Mouse (Mus musculus): ENCODE results near the gene Anks1. TPM values are rescaled to one million over a fixed set of nuclear protein-coding genes. Genes with fewer than 3 reads are reported as not detected.

Anks1 gene
- total RNA-seq, 1 experiment, result 20.9 TPM

- Histone ChIP-seq H3K4me3 (ENCODE audit: insufficient read depth in 1 of 2, low read depth in 1 of 2, low read length in 2 of 2, poor library complexity in 1 of 2, severe bottlenecking in 1 of 2) (peak overlapping the region; percentile 10 to 17; a peak in 1 of 4 replicates), H3K4me1 (ENCODE audit: control insufficient read depth in 2 of 2, insufficient read depth in 2 of 2, low read length in 2 of 2, poor library complexity in 1 of 2) (peaks cover 0 to 2% of the 10 kb centered on the region in 2 experiments; a peak in 1 of 4 replicates), H3K27ac (ENCODE audit: insufficient read depth, low read depth, low read length, poor library complexity, severe bottlenecking) (no peak overlapping the region), H3K9me3 (ENCODE audit: control insufficient read depth, insufficient read depth, low read depth, low read length) (no peaks in the 10 kb centered on the region), H3K36me3 (ENCODE audit: control insufficient read depth, insufficient read depth, low read length, poor library complexity, severe bottlenecking) (peaks cover 51% of the 10 kb centered on the region), H3K9ac (ENCODE audit: insufficient read depth, low read depth, low read length, poor library complexity, severe bottlenecking) (no peak overlapping the region)
- no peak for DNase-seq (ENCODE audit: low read depth, low spot score)
- no peak for TF ChIP-seq ZNF384 (IDR thresholded peaks at IDR 0.05; ENCODE audit: low read depth, low read length)
- TF ChIP-seq CHD2 (IDR thresholded peaks at IDR 0.05; ENCODE audit: low read depth, low read length), result no peak
- TF ChIP-seq MAFK (IDR thresholded peaks at IDR 0.05; ENCODE audit: insufficient read depth, low read depth, low read length), result no peak
- TF ChIP-seq HCFC1 (IDR thresholded peaks at IDR 0.05; ENCODE audit: borderline replicate concordance, insufficient read depth, low read length), result no peak
- TF ChIP-seq ZC3H11A (IDR thresholded peaks at IDR 0.05; ENCODE audit: borderline replicate concordance, low read depth, low read length), result no peak
- in situ Hi-C loops (cut with MboI; ENCODE audit: low sequenced_read_pairs in 2 of 2, unreplicated experiment in 2 of 2), result no loop called here
Observed at GRCm38 (mm10) chr17:27886499-27887210, 22.5 kb upstream of the Anks1 start.

GRCm38 (mm10) chr17:27907512-27908205, 1.4 kb upstream of the Anks1 start:
- Histone ChIP-seq H3K36me3 (ENCODE audit: control insufficient read depth, insufficient read depth, low read length, poor library complexity, severe bottlenecking) (peaks cover 7% of the 10 kb centered on the region; the same call in 1 of the 2 replicates), H3K4me3 (ENCODE audit: insufficient read depth in 1 of 2, low read depth in 1 of 2, low read length in 2 of 2, poor library complexity in 1 of 2, severe bottlenecking in 1 of 2) (peak overlapping the region; percentile 84 to 88), H3K4me1 (ENCODE audit: control insufficient read depth in 2 of 2, insufficient read depth in 2 of 2, low read length in 2 of 2, poor library complexity in 1 of 2) (no peaks in the 10 kb centered on the region; a peak in 1 of 4 replicates), H3K27ac (ENCODE audit: insufficient read depth, low read depth, low read length, poor library complexity, severe bottlenecking) (peak overlapping the region; percentile 1; the same call in 1 of the 2 replicates), H3K9ac (ENCODE audit: insufficient read depth, low read depth, low read length, poor library complexity, severe bottlenecking) (peak overlapping the region; percentile 91), H3K9me3 (ENCODE audit: control insufficient read depth, insufficient read depth, low read depth, low read length) (no peaks in the 10 kb centered on the region)
- TF ChIP-seq CHD2 (IDR thresholded peaks at IDR 0.05; ENCODE audit: low read depth, low read length) (peak; percentile 93), ZNF384 (IDR thresholded peaks at IDR 0.05; ENCODE audit: low read depth, low read length) (no peak), HCFC1 (IDR thresholded peaks at IDR 0.05; ENCODE audit: borderline replicate concordance, insufficient read depth, low read length) (peak; percentile 87), MAFK (IDR thresholded peaks at IDR 0.05; ENCODE audit: insufficient read depth, low read depth, low read length) (no peak)
- in situ Hi-C loops (cut with MboI; ENCODE audit: low sequenced_read_pairs in 2 of 2, unreplicated experiment in 2 of 2), result no loop called here
- peak; percentile 86 for DNase-seq (ENCODE audit: low read depth, low spot score)

- H3K9me3 ChIP-seq (ENCODE audit: control insufficient read depth, insufficient read depth, low read depth, low read length), result no peaks in the 10 kb centered on the region
- peak overlapping the region; percentile 76 to 89 for H3K4me3 ChIP-seq (ENCODE audit: insufficient read depth in 1 of 2, low read depth in 1 of 2, low read length in 2 of 2, poor library complexity in 1 of 2, severe bottlenecking in 1 of 2)
- H3K36me3 ChIP-seq (ENCODE audit: control insufficient read depth, insufficient read depth, low read length, poor library complexity, severe bottlenecking), result peaks cover 4% of the 10 kb centered on the region; the same call in 1 of the 2 replicates
- in situ Hi-C loops (cut with MboI; ENCODE audit: low sequenced_read_pairs in 2 of 2, unreplicated experiment in 2 of 2), result no loop called here
- no peak overlapping the region; the same call in 1 of the 2 replicates for H3K27ac ChIP-seq (ENCODE audit: insufficient read depth, low read depth, low read length, poor library complexity, severe bottlenecking)
- H3K9ac ChIP-seq (ENCODE audit: insufficient read depth, low read depth, low read length, poor library complexity, severe bottlenecking), result peak overlapping the region; percentile 64
- H3K4me1 ChIP-seq (ENCODE audit: control insufficient read depth in 2 of 2, insufficient read depth in 2 of 2, low read length in 2 of 2, poor library complexity in 1 of 2), result no peaks in the 10 kb centered on the region; a peak in 1 of 4 replicates
- TF ChIP-seq HCFC1 (IDR thresholded peaks at IDR 0.05; ENCODE audit: borderline replicate concordance, insufficient read depth, low read length) (no peak), ZNF384 (IDR thresholded peaks at IDR 0.05; ENCODE audit: low read depth, low read length) (0 out of 2 replicates have a peak, but pooled peaks have one; percentile 32), MAFK (IDR thresholded peaks at IDR 0.05; ENCODE audit: insufficient read depth, low read depth, low read length) (no peak), CHD2 (IDR thresholded peaks at IDR 0.05; ENCODE audit: low read depth, low read length) (no peak)
- DNase-seq (ENCODE audit: low read depth, low spot score), result no peak
Observed at GRCm38 (mm10) chr17:27908206-27908887, 759 bp upstream of the Anks1 start.

- no peak for DNase-seq (ENCODE audit: low read depth, low spot score)
- no peaks in the 10 kb centered on the region; the same call in 1 of the 2 replicates for H3K36me3 ChIP-seq (ENCODE audit: control insufficient read depth, insufficient read depth, low read length, poor library complexity, severe bottlenecking)
- in situ Hi-C loops (cut with MboI; ENCODE audit: low sequenced_read_pairs in 2 of 2, unreplicated experiment in 2 of 2), result no loop called here
Observed at GRCm38 (mm10) chr17:27909622-27910500, 755 bp downstream of the Anks1 start, which contains the start of gene Taf11. TSS of gene Taf11 (minus strand) at chr17:27909844.

More at GRCm38 (mm10) chr17:27909622-27910500, 755 bp downstream of the Anks1 start, which contains the start of gene Taf11:
- H3K4me1 ChIP-seq (ENCODE audit: control insufficient read depth in 2 of 2, insufficient read depth in 2 of 2, low read length in 2 of 2, poor library complexity in 1 of 2), result no peaks in the 10 kb centered on the region; a peak in 1 of 4 replicates
- peak within 1 kb of the TSS; percentile 76 to 89 for H3K4me3 ChIP-seq (ENCODE audit: insufficient read depth in 1 of 2, low read depth in 1 of 2, low read length in 2 of 2, poor library complexity in 1 of 2, severe bottlenecking in 1 of 2)
- TF ChIP-seq HCFC1 (IDR thresholded peaks at IDR 0.05; ENCODE audit: borderline replicate concordance, insufficient read depth, low read length) (no peak), ZC3H11A (IDR thresholded peaks at IDR 0.05; ENCODE audit: borderline replicate concordance, low read depth, low read length) (no peak), CHD2 (IDR thresholded peaks at IDR 0.05; ENCODE audit: low read depth, low read length) (no peak), ZNF384 (IDR thresholded peaks at IDR 0.05; ENCODE audit: low read depth, low read length) (no peak), MAFK (IDR thresholded peaks at IDR 0.05; ENCODE audit: insufficient read depth, low read depth, low read length) (no peak)
- peak within 1 kb of the TSS; percentile 82 for H3K9ac ChIP-seq (ENCODE audit: insufficient read depth, low read depth, low read length, poor library complexity, severe bottlenecking)
- no peaks in the 10 kb centered on the region for H3K9me3 ChIP-seq (ENCODE audit: control insufficient read depth, insufficient read depth, low read depth, low read length)
- H3K27ac ChIP-seq (ENCODE audit: insufficient read depth, low read depth, low read length, poor library complexity, severe bottlenecking), result no peak within 1 kb of the TSS; the same call in 1 of the 2 replicates
